Mouse (Mus musculus): ENCODE measurements at regions not wholly inside any gene's neighbourhood (a gene's known extent, or its start where the extent isn't known, plus 50 kb on each side); places are given as distances from the start of the nearest gene placed in this dataset.
A peak's percentile ranks its signal among the peaks of the same experiment; 100 is the strongest.
"Not testable (repeated sequence)": the region's sequence is repeated elsewhere in the genome, so short reads cannot be mapped to it uniquely, and the experiment has no call there.

DNA sequence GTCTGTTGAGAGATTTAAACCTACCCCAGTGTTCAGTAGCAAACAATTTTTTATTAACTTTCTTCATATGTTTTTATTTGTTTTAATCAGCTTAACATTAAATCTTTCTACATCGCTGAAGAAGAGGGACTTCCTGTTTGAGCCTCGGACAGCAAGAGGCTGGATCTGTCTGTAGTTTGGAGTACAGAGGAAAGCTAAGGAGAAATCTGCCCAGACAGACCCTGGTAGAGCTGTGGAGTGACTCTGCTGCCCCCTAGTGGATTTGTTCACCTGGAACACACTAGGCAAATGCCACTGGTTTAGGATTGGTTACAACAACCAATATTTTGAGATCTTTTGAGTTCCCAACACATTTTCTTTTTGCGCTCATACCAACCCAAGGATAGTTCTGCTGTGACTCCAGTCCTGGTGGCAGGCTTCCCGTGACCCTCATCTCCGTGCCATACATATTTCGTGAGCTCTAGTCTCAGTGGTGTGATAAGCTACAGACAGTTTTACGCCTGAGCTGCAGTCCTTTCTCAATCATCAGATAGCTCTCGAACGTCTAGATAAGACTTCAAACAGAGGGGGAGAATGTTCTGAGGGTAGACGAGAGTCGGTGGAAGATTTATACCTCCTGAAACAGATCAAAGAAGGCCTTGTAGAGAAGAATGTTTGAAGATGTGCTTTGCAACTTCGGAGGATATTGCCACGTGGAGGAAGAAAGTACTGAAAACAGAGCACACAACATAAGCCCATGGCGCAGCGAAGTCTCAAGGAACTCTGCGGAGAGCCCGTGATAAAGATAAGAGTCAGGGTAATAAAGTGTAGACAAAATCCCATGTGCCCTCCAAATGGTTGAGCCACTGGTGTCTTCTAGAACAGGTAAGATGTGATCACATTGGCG, 119.0 kb upstream of the Nabp1 start:
- peak; percentile 52 for DNase-seq (ENCODE audit: low spot score)

GRCm38 (mm10) chr1:51594666-51595065, 116.4 kb upstream of the Nabp1 start:
- no peak for DNase-seq (ENCODE audit: low spot score)

- no peak for DNase-seq (ENCODE audit: low spot score)
Observed at GRCm38 (mm10) chr1:51593621-51594441, 115.6 kb upstream of the Nabp1 start.

- DNase-seq (ENCODE audit: low spot score), result no peak
Observed at GRCm38 (mm10) chr1:51591886-51592285, 113.7 kb upstream of the Nabp1 start.

GRCm38 (mm10) chr1:51590606-51591400, 112.6 kb upstream of the Nabp1 start:
- DNase-seq (ENCODE audit: low spot score), result no peak

GRCm38 (mm10) chr1:51584925-51585424, 106.8 kb upstream of the Nabp1 start:
- DNase-seq (ENCODE audit: low spot score), result peak; percentile 20

DNA sequence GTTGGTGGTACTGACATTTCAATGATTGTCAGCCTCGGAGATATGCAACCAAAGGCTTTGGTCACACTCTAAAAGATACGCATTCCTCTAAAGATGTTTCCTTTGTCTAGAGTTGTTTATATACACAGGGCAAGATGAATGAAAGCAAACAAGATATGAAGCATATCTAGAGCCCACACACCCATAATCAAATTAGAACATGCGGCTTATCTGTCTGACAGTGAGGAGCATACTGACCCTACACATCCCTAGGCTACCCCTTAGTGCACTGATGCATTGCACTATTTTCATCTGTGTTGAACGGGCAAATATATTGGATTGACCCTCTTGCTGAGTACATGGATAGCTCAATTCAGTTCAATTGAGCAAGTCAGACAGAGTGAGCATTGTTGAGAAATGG, 105.6 kb upstream of the Nabp1 start:
- DNase-seq (ENCODE audit: low spot score), result no peak

GRCm38 (mm10) chr1:51580074-51580473, 101.8 kb upstream of the Nabp1 start:
- DNase-seq (ENCODE audit: low spot score), result no peak

DNA sequence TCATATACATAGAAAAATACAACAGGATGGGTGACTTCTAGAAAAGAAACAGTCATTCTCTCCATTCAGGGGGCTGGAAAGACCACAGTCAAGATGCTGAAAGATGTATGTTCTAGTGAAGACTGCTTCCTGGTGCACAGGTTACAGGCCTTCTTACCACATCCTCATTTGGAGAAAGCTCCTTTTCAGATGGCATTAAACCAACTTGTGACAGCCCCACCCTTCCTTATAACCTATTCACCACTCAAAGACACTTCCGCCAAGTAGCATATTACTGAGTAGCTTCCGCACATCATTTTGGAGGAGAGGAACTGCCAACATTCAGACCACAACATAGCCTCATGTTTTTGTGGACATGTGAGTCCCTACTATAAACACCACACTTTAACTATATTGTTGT, 99.5 kb upstream of the Nabp1 start:
- no peak for DNase-seq (ENCODE audit: low spot score)

- no peak for DNase-seq (ENCODE audit: low spot score)
Observed at GRCm38 (mm10) chr1:51572314-51573078, 94.3 kb upstream of the Nabp1 start.

- no peak for DNase-seq (ENCODE audit: low spot score)
Observed at GRCm38 (mm10) chr1:51569625-51570024, 91.4 kb upstream of the Nabp1 start.

DNA sequence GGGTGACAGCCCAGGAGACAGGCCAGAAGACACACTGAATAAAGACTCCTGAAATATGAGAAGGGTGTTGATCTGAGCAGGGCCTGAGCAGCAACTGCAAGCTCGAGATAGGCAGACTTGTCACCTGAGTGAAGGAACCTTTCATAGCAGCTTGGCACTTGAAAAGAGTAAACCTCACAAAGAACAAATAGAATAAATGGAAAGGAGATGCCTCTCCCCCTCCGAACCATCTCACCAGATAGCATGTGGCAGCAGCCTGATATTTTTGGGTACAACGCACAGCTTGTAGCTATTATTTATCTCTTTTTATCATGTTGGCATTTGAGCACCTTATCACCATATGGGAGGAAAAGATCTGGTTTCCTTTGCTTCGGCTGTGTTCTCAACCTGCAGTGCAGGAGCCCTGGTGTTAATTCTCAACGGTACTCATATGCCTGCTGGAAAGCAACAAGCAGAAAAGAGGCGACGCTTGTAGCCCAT, 88.0 kb upstream of the Nabp1 start:
- DNase-seq (ENCODE audit: low spot score), result no peak

GRCm38 (mm10) chr1:51556616-51557015, 78.4 kb upstream of the Nabp1 start:
- not testable (repeated sequence) for DNase-seq (ENCODE audit: low spot score)

GRCm38 (mm10) chr1:51553738-51554137, 75.5 kb upstream of the Nabp1 start:
- no peak for DNase-seq (ENCODE audit: low spot score)

- DNase-seq (ENCODE audit: low spot score), result no peak
Observed at GRCm38 (mm10) chr1:51551624-51552023, 73.4 kb upstream of the Nabp1 start.

DNA sequence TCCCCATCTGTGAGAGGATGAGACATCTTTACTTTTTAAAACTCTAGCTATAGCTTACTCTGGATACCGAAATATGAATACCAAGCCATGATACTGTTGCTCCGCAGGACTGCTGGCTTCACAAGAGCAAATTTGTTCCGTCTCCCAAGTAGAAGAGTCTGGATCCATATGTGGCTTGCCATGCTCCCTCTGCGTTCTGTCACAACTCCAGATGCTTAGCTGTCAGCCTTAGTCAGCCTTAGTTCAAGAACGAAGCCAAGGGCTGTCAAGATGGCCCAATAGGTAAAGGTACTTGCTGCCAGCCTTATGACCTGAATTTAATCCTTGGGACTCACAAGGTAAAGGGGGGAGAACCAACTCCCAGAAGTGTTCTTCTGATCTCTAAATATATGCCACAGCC, 64.6 kb upstream of the Nabp1 start:
- no peak for DNase-seq (ENCODE audit: low spot score)

- no peak for DNase-seq (ENCODE audit: low spot score)
Observed at GRCm38 (mm10) chr1:51539634-51540033, 61.4 kb upstream of the Nabp1 start.

DNA sequence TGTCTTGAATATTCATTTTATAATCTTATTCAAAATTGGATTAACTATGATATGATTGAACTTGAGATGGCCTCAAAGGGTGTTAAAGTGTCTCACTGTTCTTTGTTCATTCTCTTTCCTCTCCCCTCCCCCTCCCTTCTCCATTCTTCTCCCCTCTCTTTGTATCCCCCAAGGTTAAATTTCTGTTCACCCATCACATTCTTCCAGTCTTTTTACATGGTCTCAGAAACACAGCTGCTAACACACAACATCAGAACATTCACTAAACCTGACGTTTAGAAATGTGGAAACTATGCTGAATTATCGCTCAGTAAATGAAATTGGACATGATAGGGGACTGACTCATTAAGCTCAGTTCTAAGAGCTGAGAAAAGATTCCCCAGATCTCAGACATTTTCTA, 60.6 kb upstream of the Nabp1 start:
- DNase-seq (ENCODE audit: low spot score), result no peak

- DNase-seq (ENCODE audit: low spot score), result no peak
Observed at GRCm38 (mm10) chr1:51537765-51538360, 59.6 kb upstream of the Nabp1 start.

GRCm38 (mm10) chr1:51536076-51536475, 57.9 kb upstream of the Nabp1 start:
- DNase-seq (ENCODE audit: low spot score), result no peak

- no peak for DNase-seq (ENCODE audit: low spot score)
Observed at GRCm38 (mm10) chr1:51535414-51535813, 57.2 kb upstream of the Nabp1 start.

Data from spleen, adult 12 weeks (tissue).